Mouse (Mus musculus) gastrocnemius, postnatal 4 days (tissue): Measurements from ENCODE around the gene Zeb2. TPM values are rescaled to one million over a fixed set of nuclear protein-coding genes. Genes with fewer than 3 reads are reported as not detected.

Source experiments
- DNase-seq, 2 experiments: peaks; one replicate each; pipeline ENCODE4 v3.0.0; 2021 to 2022; ENCODE audit warnings: low spot score in 2 of 2, mixed read lengths in 2 of 2
- total RNA-seq, 2 experiments: library from RNA; stranded (reverse); gene quantifications; 2 replicates each; pipeline ENCODE4 v1.2.3; 2021

The Zeb2 gene
- total RNA-seq, 2 experiments from 2014 or later, result 146 to 156 TPM

DNA sequence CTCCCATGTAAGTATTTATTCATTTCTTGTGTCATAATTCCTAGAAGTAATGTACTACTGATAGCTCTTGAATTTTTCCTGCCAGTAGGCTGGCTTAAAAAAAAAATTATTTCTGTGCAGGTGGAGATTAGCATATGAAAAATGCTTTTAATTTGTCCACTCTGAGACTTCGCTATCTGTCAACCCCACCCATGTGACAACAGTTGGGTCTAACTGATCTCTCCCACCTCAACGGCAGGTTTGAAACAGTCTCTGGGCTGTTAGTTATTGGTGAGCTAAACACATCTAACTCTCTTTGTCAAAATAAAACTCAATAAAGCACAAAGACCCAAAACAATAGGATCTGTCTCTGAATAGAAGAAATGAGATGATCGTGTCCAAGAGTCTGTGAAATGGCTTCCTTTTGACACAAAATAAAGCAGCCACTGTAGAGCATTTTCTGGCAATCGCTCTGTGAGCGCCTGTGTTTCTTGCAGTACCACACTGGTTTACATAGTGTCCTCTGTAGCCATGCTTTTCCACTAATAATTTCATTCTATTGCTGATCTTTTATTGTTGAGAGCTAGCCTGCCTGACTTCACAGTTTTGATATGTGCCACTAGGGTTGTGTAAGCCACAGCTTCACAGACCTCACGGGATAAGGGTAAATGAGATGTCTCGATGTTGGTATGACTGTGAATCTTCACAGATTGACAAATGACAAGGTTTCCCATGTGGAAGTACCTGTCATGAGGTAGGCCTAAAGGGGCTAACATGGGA, 48.2 kb downstream of the Zeb2 start:
- DNase-seq, result no peak

DNA sequence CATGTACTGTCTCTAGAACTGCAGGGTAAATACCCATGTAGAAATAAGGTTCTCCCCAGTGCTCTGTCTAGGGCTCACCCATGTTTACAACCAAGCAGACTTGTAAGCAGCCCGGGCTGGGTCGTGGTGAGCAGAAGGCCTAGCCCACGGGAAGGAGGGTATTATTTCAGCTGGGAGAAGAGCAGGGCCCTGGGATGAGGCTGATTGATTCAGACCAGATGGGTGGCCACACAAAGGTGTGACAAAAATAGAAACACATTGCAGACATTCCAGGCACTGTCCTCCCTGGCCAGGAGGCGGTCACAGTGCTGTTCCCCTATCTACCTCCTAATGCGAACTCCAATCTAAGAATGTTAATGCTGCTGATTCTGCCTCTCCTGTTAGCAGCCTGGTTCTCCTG, 50.1 kb downstream of the Zeb2 start:
- no peak for DNase-seq

DNA sequence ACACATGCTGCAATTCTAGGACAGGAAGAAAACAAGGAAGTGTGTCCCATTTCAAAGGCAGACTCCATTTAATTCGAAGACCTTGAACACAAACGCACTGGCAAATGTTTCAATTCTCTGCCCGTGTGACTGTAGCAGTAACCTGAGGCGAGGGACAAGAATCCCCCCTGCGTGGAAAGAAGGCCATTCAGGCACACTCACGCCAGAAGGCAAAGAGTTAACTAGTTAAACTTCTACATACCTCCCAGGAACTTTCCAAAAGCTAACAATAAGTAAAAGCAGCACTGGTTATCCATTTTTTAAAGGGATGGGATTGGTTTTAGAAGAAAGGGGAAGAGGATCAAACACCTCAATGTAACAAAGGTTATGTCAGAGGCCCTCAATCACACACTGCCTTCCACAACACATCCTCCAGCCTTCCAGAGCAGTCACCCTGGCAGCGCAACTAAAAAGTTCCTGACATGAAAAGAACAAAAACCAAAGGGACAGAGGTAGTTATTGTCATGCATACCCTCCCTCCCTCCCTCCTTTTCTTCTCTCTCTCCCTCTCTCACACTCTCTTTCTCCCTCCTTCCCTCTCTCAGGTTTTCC, 53.8 kb downstream of the Zeb2 start:
- DNase-seq, result no peak

DNA sequence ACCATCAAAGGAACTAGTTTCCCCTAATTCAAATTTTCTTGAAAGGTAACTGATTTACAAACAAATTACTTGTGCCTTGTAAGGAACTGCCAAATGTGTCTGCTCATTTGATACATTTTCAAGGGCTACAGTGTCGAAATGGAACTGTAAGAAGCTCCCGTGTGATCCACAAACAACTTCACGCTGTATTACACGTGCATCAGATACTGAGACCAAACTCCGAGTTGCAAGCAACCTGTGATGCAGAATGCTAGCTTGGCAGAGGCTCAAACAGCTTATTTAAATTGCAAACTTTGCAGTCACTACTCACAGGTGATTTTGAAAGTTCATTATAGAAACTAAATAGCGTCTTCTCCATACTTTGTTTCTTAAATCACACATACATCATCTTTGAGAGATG, 55.1 kb downstream of the Zeb2 start:
- no peak for DNase-seq

DNA sequence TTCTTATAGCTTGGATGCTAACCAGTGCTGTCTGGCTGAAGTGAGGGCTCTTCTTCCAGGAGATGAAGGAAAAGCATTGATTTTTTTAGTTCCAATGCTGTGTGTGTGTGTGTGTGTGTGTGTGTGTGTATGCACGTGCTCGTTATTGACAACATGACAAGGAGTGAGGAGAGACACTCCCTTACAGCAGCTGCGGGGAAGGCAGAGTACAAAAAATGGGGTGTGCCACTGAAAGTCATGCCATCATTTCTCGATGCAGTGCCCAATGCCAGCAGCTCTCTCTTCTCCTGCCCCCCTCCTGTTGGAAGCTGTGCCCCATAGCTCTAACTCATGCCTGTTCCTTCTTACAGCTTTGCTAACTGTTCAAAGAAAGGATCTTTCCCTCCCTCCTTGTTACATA, 56.4 kb downstream of the Zeb2 start:
- no peak for DNase-seq

DNA sequence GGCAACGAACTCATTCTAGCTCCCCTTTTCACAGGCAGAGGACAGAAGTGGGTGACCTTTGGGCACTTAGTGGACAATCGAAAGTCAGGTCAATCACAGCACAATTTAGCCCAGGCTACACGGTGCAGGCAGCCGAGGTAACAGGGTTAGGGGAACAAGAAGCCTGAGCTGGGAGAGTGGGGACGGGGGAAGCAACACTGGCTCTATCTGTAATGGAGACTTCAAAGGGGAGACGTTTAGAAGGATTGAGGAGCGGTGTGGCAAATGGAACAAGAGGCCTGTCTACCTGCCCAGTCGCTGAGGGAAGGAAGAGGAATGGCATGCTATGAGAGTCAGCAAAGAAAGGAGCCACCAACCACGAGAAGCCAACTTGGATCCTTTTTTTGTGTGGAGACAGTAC, 57.0 kb downstream of the Zeb2 start:
- no peak for DNase-seq

DNA sequence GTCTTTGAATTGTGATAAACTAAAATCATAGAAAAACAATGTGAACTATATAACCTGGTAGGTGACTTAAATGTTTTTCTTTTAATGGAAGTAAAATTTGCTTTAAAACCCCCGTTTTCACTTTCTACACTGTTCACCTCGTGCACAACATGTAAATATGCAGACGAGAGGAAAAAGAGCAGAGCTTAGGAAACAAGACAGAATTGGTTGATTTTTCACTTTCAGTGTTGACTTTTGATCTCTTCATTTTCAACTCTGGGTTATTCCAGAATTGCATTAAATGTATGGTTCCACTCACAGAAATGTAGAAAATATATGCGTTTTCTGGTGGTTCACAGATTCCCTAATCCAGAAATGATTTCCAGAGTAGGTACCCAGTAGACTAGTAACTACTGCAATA, 57.6 kb downstream of the Zeb2 start:
- no peak for DNase-seq

DNA sequence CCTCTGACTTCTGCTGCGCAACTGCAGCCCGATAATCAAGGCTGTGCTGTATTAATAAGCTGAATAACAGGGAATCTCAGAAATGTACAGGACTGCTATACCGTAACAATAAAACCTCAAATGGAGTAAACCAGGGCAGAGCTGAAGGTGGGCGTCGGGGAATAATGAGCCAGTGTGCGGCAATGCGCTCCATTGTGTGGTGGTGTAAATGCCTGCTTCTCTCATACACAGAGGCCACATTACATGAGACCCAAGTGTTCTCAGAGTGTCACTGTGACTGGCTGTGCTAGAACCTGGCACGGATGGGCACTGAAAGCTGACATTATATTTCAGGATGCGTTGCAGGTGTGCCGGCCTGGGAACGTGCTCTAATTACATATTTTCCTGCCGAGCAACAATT, 58.2 kb downstream of the Zeb2 start:
- no peak for DNase-seq

DNA sequence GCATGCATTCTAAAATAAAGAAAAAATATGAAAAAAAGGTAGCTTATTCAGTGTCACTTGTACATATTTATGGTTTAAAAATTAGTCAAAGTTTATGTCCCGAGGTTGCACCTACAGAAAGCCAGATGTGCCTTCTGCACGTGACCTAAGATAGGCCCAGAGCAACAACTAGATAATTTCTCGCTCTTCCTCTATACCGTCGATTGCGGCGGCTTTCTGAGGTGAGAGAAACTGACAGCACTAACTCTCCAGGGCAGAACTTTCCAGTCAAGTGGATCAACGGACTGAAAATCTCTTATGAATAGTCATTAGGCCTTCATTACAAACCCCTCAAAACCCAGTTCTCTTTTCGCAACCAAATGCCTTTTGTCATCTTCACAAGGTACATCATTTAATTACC, 59.0 kb downstream of the Zeb2 start:
- no peak for DNase-seq

DNA sequence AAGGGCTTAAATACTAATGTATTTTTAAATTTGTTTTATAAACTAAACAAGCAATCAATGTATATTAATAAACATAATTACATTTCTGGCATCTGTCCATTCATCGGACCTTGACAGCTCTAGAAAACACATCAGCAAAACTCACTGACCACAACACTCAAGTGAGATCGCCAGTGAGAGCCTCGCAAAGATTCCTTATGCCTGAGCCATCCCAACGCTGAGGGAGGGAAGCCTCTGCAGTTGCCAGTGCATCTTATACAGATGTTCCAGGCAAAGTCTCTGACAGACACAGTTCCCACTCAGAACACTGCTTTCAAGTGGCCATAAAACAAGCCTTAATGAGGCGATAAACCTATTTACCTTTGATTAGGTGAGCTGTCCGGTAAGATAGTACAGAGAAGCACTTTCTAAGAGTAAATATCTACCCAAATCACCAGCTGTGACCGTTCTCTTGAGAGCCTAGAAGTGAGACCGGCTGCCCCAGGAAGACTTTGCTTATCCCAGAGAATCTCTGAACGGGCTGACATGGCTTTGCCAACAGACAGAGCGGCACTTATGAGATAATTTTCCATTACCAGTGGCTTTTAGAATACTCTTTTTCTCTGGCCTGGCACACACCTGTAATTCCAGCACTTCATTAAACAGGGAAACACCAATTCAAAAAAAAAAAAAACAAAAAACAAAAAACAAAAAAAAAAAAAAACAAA, 60.2 kb downstream of the Zeb2 start:
- DNase-seq, result no peak

DNA sequence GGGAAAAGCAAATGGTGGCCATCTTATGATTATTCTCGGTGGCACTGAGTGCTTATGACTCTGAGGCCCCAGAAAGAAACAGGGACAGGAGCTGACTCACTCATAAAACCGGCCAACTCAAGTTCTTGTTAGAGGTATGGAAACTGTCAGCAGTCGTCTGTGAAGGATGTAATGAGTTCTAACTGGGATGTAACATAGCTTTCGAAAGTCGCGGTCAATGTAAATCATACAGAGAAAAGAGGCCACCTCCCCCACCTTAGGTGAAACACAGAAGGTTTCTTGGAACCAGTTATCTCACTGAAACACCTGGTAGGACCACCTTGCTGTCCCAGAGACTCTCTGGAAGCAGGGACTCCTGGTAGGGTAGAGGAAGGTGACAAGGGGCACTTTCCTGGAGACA, 61.3 kb downstream of the Zeb2 start:
- no peak for DNase-seq

DNA sequence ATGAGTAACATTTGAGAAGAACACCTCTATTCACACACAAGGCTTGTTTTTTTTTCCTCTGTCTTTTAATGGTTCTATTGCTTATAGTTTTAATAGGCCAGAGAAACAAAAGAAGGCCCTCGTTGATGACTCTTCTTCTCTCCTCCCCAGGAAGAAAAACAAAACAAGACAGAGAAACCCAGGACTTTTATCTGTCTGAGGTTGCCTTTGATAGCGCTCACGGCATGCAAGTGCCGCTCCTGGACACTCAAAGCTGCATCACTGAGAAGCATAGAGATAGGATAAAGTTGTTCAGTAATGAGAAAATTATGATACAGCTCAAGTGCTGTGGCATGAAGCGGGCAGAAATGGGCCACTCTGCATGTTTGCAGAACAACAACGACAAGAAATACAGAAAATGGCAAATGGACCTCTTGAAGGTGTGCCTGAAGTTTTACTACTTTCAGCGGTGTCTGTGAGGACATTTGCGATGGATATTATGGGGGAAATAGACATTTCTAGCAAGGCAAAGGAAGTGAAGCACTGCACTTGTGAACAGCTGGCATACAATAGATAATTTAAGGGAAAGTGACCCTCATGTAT, 62.1 kb downstream of the Zeb2 start:
- no peak for DNase-seq

DNA sequence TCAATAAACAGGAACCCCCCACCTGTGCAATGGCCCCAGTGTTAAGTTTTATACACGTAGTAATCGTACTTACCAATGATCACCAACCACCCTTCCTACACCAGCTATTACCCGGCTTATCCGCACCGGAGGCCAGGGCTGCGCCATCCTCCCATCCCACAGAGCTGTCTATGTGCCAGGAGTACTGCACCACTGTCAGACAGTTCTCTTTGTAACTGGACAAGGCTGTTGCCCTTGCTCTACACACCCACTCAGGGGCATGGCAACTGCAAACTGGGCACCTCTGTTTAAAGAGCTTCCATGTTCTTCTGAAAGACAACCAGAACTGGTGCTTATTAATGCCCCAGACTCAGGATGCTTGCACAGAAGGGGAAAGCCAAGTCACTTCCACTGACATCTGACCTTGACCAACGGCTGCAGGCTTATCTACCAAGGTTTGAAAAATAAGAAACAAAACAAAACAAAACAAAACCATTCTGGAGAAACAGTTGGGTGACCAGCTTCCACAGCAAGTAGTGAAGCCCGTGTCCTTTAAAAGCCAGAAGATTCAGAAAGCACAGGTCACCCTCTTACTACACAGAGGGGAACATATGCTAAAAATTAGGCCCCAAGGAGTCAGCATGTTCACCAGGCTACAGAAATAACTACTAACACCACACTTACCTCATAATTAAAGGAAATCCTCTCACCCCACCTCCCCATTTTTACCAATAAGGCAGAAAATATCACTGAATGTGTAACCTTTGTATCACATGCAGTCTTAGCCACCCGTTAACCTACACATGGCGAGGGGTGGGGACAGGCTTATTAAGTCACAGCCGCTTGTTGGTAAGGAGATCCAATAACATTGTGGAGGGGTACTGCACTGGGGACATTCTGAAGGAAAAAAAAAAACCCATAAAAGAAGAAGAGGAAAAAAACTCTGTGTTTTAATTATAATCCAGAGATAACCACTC, 62.8 kb downstream of the Zeb2 start:
- no peak for DNase-seq

DNA sequence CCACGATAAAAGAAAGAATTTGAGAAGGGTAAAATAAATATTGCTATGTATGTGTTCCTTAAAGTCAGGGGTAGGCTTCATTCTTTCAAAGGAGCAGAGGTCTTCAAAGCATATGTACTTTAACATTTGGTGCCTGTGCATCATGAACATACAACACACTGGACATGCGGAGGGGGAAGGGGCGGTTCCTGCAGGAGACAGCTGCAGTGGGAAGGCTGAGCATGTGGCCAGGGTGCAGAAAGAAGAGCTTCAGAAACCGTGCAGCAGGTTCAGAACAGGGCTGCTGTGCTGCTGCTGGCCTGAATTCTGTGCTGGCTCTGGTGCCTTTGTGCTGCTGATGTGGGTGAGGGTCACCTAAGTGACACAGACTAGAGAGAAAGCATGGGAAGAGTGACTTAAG, 64.6 kb downstream of the Zeb2 start:
- DNase-seq, result no peak

DNA sequence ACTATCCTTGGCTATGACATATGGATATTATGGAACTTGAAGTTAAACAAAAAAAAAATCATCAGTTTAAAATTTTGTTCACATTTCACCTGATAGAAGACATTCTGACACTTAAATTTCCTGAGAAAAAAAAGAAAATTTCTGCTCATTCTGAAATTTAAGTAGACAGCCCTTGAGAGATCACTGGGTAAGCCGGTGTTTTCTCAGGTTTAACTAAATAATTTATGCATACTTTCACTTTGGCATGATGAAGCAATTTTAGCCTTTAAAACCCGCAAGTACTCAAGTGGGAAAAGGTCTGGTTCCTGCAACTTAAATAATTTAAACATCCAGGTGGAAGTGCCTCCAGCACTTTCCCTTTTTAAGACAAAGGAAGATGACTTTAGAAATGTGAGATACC, 65.9 kb downstream of the Zeb2 start:
- DNase-seq, result no peak

DNA sequence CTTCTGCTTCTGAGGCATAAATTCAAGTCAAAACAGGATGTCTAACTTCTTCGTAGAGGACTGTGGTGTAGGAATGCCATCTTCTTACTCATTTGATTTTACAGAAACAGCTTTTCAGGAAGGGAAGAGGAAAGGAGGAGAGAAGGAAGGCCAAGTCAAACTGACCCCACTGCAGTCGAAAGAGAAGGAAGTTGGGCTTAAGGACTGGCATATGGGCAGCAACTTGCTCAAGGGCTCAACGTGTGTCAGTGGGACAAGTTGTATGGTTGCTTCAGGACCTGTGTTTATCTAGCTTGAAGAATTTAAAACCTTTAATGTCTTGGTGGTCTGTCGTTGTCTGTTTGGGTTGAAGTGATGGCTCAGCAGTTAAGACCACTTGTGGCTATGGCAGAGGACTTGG, 67.3 kb downstream of the Zeb2 start:
- no peak for DNase-seq

DNA sequence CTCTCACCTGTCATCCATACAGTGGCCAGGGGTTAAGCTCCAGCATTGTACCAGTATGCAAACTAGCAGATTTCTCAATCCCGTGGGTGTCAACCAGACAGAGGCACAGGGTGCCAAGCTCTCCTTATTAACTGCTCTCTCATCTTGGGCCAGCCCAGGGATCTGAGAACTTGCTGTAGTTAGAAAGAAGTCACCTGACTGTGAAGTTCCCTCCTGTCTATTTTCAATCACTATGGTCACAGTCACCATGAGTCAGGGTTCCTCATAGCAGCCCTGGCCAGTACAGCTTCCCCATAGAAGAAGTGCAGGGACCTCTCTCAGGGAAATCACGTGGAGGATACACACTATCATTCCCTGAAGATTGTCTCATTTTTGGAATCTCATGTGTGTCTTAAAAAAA, 67.9 kb downstream of the Zeb2 start:
- DNase-seq, result no peak

DNA sequence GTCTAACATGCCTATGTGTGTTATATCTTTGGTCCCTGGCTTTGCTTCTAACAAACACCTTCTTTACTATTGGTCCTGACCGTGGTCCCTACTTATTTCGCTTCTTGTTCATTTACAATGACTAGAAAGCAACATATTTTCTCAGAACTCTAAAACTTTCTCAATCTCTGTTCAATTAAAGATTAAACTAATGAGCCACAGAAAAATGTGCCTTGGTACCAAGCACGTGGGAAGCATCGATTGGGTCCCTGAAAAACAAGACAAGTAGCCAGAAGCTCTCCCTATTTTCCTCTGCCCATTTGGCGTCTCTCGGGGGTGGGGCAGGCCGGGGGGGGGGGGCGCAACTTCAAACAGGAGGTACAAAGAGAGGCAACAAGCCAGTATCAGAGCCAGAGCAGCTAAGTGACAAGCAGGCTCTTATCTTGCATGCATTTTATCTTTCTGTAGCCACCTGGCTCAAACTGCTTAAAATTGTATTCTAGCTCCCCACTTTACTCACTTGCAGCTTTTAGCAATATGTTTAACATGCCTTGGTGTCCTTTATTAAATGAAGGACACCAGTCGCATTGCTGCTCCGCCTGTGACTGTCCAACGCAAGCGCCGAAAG, 76.4 kb downstream of the Zeb2 start:
- DNase-seq, result no peak

DNA sequence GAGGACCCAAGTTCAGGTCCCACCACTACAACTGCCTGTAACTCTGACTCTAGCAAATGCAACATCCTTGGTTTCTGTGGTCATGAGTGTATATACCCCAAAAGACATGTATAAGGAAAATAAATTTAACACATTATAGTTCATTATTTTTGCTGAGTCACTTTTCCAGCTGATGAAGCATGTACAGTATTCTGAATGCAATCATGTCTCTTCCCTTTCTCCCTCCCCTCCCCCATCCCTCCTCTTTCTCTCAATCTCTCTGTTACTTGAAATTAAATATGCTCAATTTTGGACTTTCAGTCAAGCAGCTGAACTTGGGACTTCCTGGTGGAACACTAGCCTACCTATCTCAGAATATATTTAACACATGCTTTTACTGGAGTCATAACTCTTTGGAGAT, 77.7 kb downstream of the Zeb2 start:
- DNase-seq, result no peak

DNA sequence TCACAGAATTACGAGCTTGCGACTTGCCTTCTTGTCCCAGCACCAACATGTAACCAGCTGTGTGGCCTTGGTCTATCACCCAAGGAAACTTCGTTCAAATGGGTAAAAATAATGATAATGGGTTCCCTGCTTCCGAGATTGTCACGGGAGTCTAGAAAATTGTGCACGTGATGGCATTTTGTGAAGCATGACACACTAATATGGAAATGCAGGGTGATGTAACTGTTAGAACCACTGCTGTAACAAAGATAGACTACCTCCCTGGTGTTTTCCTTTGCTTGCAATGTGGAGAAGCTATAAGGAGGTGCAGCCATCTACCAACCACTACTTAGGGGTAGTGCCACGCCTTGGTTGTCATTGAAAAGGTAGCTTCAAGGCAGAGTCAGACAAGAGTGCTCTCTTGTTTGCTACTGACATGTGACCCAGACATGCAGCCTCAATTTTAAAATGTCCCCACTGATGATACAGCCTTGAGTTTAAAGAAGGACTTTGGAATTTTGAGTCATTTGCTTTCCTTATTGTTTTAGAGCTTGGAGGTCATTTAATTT, 89.0 kb downstream of the Zeb2 start:
- DNase-seq, result no peak
